Mouse (Mus musculus) kidney, postnatal 0 days (tissue): ENCODE measurements around the gene Med6. TPM values are rescaled to one million over a fixed set of nuclear protein-coding genes. Genes with fewer than 3 reads are reported as not detected.

ENCODE experiments used
- ATAC-seq: fragments of 200-750 bp; cut with Nextera tagmentation; replicated peaks from 2 replicates; pipeline ENCODE4 v1.8.0; 2017; ENCODE audit warnings: low read depth, moderate number of reproducible peaks, moderate TSS enrichment, moderate library complexity; ENCODE audit not compliant: low FRiP score
- DNase-seq: peaks from one replicate; pipeline ENCODE4 v3.0.0-alpha.2; 2016; ENCODE audit warnings: low spot score
- H3K27ac ChIP-seq: fragments of 300-500 bp; sonication (generic); 2 replicates; pipeline ENCODE4 v1.5.1; 2014; ENCODE audit warnings: mild to moderate bottlenecking
- H3K27me3 ChIP-seq: fragments of 300-500 bp; sonication (generic); 2 replicates; pipeline ENCODE4 v1.6.1; 2014; ENCODE audit warnings: low read length, mixed read lengths; ENCODE audit not compliant: insufficient read depth
- H3K36me3 ChIP-seq: fragments of 300-500 bp; sonication (generic); 2 replicates; pipeline ENCODE4 v1.6.1; 2014; ENCODE audit warnings: low read length, mixed read lengths; ENCODE audit not compliant: insufficient read depth
- H3K4me1 ChIP-seq: fragments of 300-500 bp; sonication (generic); replicated peaks from 2 replicates; pipeline ENCODE4 v1.6.1; 2014; ENCODE audit warnings: antibody characterized with exemption, low read length, mixed read lengths; ENCODE audit not compliant: insufficient read depth
- H3K4me2 ChIP-seq: fragments of 300-500 bp; sonication (generic); 2 replicates; pipeline ENCODE4 v1.6.1; 2014; ENCODE audit warnings: mild to moderate bottlenecking, low read length, moderate library complexity, mixed read lengths
- H3K4me3 ChIP-seq: fragments of 300-500 bp; sonication (generic); replicated peaks from 2 replicates; pipeline ENCODE4 v1.5.1; 2014; ENCODE audit warnings: low read depth, low read length
- H3K9ac ChIP-seq: fragments of 300-500 bp; sonication (generic); 2 replicates; pipeline ENCODE4 v1.6.1; 2014; ENCODE audit warnings: low read depth, low read length
- H3K9me3 ChIP-seq: fragments of 300-500 bp; sonication (generic); replicated peaks from 2 replicates; pipeline ENCODE4 v1.6.1; 2016; ENCODE audit warnings: low read length, inconsistent platforms, mixed read lengths
- CTCF ChIP-seq: IDR thresholded peaks from 2 replicates; pipeline ENCODE4 v1.5.1; 2016; ENCODE audit warnings: antibody characterized with exemption, low read depth, mild to moderate bottlenecking, moderate library complexity
- WGBS: fragments of 180-500 bp; shearing (Covaris S2); extraction: QIAGEN DNeasy Blood & Tissue Kit; methylation state at CpG from one replicate; pipeline ENCODE4 v1.1.7; 2014; 5-methylcytosine and 5-hydroxymethylcytosine counted together
- polyA plus RNA-seq: library from polyadenylated mRNA; unstranded; fragments of >200 nt; fragmentation: Nextera tagmentation; extraction: Ambion mirVana; gene quantifications from 2 replicates; pipeline ENCODE4 v1.2.1, GENCODE M21; 2015

The Med6 gene
- polyA plus RNA-seq, 1 experiment from 2014 or later: 53.4 TPM

DNA sequence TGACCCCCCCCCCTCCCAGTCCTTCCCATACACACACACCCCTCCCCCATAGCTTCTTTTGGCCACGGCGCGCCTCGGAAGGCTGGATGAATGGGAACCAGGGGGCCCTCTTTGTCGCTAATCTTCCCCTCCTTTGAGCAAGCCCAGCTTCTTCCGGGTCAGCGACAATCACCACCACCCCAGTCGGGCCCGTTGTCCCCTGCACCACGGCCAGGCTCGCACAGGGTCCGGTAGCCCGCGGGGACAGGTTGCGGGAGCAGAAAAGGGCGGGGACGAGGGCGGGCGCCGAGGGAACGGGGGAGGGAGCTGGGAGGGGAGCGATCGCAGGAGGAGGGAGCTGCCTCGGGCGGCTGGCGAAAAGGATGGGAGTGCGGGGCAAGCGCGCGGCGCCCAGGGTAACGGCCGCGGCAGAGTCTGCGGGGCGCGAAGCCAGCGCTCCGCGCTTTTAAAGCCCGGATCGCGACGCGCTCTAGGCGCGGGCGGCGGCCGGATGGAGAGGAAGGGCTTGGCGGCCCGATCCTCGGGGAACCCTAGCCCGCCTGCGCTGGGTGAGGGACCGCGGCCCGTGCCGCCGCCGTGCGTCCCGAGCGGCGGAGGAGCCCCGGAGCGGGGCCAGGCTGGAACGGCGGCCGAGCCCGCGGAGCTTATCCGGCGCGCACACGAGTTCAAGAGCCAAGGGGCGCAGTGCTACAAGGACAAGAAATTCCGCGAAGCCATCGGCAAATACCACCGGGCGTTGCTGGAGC lies 36.3 kb upstream of the Med6 start, which contains the start of gene Ttc9:
Ttc9 (plus strand) TSS at position 335 of the 746 bp plus-strand sequence.
- H3K27ac ChIP-seq: no peak within 1 kb of the TSS
- H3K27me3 ChIP-seq: peaks cover 38% of the 10 kb centered on the region
- no peaks in the 10 kb centered on the region for H3K9me3 ChIP-seq
- TF ChIP-seq CTCF: no peak
- ATAC-seq: no peak; the same call in 1 of the 2 replicates
- DNase-seq: peak; percentile 11
- no peaks in the 10 kb centered on the region; the same call in 1 of the 2 replicates for H3K4me1 ChIP-seq
- WGBS: under 1% methylated on average over 76 of the region's 82 CpGs
- H3K4me2 ChIP-seq: peak within 1 kb of the TSS; percentile 96
- H3K4me3 ChIP-seq: peak within 1 kb of the TSS; percentile 50
- H3K9ac ChIP-seq: peak within 1 kb of the TSS; percentile 51
- no peaks in the 10 kb centered on the region for H3K36me3 ChIP-seq

DNA sequence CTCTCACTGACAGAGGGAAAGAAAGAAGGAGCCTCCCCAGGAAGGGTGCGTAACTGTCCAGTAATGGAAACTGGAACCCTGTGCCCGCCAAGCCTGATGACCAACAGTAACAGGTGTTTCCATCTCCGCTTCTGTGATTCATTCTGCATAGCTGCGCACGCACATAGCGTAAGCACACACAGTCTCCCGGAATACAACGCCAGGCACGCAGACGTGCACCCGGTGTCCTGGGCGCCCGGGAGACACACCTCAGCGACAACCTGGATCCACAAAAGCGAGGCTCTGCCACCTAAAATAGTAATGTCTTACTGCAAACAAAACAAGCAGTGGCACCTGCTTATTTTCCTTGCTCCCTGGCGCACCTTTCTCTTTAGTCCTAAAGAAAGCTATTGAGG lies 35.7 kb upstream of the Med6 start:
- Histone ChIP-seq H3K36me3 (no peaks in the 10 kb centered on the region), H3K9me3 (no peaks in the 10 kb centered on the region), H3K4me1 (no peaks in the 10 kb centered on the region; the same call in 1 of the 2 replicates), H3K4me2 (peak overlapping the region; percentile 96), H3K9ac (0 out of 2 replicates have a peak overlapping the region, but pooled peaks have one; percentile 51), H3K27me3 (peaks cover 38% of the 10 kb centered on the region), H3K4me3 (peak overlapping the region; percentile 50), H3K27ac (no peak overlapping the region)
- no peak for TF ChIP-seq CTCF
- DNase-seq (no peak), ATAC-seq (no peak)
- WGBS: 3% methylated on average over 16 of the region's 16 CpGs

DNA sequence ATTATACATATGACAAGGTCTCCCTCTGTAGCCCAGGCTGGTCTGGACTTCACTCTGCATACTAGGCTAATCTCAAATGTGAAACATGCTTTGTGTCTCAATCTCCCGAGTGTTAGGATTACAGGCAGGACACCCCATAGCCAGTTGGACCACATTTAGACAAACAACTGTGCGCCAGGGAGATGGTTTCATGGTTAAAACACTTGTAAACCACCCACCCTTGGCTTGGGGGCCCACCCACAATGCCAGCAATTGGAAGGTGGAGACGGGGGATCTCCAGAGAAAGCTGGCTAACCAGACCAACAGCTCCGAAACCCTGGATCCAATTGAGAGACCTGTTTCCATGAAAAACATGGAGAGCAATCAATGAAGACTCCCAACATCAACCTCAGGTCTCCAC lies 33.3 kb upstream of the Med6 start:
- H3K9me3 ChIP-seq: no peaks in the 10 kb centered on the region
- H3K4me1 ChIP-seq: no peaks in the 10 kb centered on the region; the same call in 1 of the 2 replicates
- 78% methylated on average over 4 of the region's 4 CpGs for WGBS
- no peak overlapping the region for H3K27ac ChIP-seq
- no peak overlapping the region for H3K9ac ChIP-seq
- H3K27me3 ChIP-seq: peaks cover 34% of the 10 kb centered on the region
- no peak overlapping the region for H3K4me3 ChIP-seq
- no peak overlapping the region for H3K4me2 ChIP-seq
- ATAC-seq (no peak), DNase-seq (no peak)
- TF ChIP-seq CTCF: no peak
- H3K36me3 ChIP-seq: no peaks in the 10 kb centered on the region

DNA sequence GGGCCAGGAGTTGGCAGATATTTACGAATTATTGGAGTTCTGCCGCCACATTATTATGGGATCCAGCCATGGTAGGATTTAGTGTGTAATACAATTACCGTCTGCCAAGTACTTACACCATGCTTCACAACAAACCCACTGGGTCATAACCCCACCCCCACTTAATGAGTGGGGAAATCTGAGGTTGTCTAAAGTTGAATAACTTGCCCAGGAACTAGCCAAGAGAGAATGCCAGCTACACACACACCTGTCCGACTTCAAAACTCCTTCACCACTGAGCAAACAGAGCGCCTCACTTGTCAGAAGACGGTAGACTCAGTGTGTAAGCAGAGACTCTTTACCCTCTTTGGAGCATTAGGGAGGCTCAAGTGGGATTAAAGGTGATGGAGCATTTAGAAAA lies 32.6 kb upstream of the Med6 start:
- Histone ChIP-seq H3K4me3 (no peak overlapping the region), H3K4me1 (no peaks in the 10 kb centered on the region; the same call in 1 of the 2 replicates), H3K4me2 (no peak overlapping the region), H3K36me3 (no peaks in the 10 kb centered on the region), H3K27ac (no peak overlapping the region), H3K9me3 (no peaks in the 10 kb centered on the region), H3K9ac (no peak overlapping the region), H3K27me3 (peaks cover 28% of the 10 kb centered on the region)
- DNase-seq: no peak
- 78% methylated on average over 6 of the region's 6 CpGs for WGBS
- ATAC-seq: no peak
- no peak for TF ChIP-seq CTCF

DNA sequence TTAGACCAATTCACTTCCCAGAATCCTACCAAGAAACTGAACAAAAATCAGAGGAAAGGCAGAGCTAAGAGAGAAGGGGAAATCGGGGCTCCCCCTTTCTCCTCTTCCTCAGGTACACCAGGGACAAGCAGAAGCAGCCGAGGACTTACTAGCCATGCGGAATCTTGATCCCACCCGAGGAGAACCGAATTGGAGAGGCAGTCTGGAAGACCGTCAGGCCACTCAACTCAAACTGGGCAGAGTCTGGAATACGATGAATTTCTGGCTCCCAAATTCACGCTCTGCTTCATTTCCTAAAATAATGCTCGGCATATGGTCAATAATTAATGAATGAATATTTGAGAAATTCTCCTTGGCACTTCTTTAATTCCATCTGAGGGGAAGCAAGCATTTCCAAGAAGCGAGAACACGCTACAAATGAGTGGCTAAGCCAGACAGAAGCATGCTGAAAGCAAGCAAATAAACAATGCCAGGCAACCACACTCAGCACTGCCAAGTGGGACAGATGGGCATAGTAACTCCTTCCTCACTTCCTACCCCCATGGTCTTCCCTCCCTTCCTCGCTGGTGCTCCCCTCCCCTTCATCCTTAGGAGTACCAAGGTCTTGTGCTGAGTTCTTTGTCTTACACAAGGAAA lies 31.5 kb upstream of the Med6 start:
- no peaks in the 10 kb centered on the region for H3K36me3 ChIP-seq

DNA sequence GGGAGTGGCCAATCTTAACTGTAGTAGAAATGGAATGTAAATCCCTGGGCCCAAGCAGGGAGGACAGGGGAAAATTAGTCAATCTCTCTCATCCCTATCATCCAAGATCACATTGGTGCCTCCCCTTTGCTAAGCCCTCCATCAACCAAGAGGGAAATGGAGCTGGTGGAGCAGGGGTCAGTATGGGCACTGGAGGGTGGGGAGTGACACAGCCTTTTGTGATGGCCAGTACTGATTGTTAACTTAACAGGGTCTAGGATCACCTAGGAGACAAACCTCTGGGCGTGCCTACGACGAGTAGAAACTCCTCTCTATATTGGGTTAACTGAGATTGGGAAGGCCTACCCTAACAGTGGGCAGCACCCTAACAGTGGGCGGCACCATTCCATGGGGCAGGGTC lies 28.6 kb upstream of the Med6 start:
- Histone ChIP-seq H3K9ac (no peak overlapping the region), H3K9me3 (no peaks in the 10 kb centered on the region), H3K4me2 (no peak overlapping the region), H3K4me1 (no peaks in the 10 kb centered on the region), H3K27ac (no peak overlapping the region), H3K36me3 (no peaks in the 10 kb centered on the region), H3K27me3 (0 out of 2 replicates have a peak, but pooled peaks cover 2% of the 10 kb centered on the region), H3K4me3 (no peak overlapping the region)
- DNase-seq (no peak), ATAC-seq (no peak)
- no peak for TF ChIP-seq CTCF
- 66% methylated on average over 4 of the region's 4 CpGs for WGBS

More for the DNA sequence above, 31.5 kb upstream of the Med6 start:
- Histone ChIP-seq H3K4me1 (no peaks in the 10 kb centered on the region), H3K9ac (no peak overlapping the region), H3K9me3 (no peaks in the 10 kb centered on the region), H3K27ac (no peak overlapping the region), H3K4me3 (no peak overlapping the region), H3K27me3 (peaks cover 21% of the 10 kb centered on the region), H3K4me2 (no peak overlapping the region)
- no peak for TF ChIP-seq CTCF
- DNase-seq: no peak
- ATAC-seq: no peak
- WGBS: 66% methylated on average over 12 of the region's 12 CpGs
